Mouse (Mus musculus): ENCODE measurements around the gene Ccm2l.

DNA sequence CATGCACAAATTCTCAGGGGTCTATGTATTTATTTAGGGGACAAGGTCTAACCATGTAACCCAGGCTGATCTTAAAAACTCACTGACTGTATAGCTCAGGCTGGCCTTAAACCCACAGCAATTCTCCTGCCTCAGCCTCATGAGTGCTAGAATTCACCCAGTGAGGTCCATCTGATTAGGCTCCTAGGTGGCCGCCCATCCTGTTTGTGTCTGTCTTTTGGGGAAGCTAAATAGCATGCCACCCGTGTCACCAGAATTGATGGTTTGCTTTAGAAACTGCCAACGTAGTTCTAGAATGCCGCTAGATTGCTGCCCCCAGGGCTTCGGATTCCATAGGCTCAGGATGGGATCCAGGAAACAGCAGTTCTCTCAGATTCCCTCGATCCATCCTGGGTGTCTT, 1.2 kb downstream of the Ccm2l start:
- TF ChIP-seq ZNF384 (IDR thresholded peaks at IDR 0.05; ENCODE audit: low read depth, low read length) = no peak
- no peak for TF ChIP-seq MAFK (IDR thresholded peaks at IDR 0.05; ENCODE audit: insufficient read depth, low read depth, low read length)

All from ES-E14 (cell line).